Mouse (Mus musculus) left cerebral cortex, adult 2 months (tissue): Measurements from ENCODE around the gene Bnip3. TPM values are rescaled to one million over a fixed set of nuclear protein-coding genes. Genes with fewer than 3 reads are reported as not detected.

Source experiments
- DNase-seq, 2 experiments: peaks; one replicate each; pipeline ENCODE4 v3.0.0; 2021 to 2022; ENCODE audit warnings: low spot score in 2 of 2, mixed read lengths in 1 of 2; ENCODE audit errors: extremely low spot score in 1 of 2
- H3K27ac ChIP-seq: fragments of 200-600 bp; 2 replicates; pipeline ENCODE4 v1.8.1; 2022
- H3K4me3 ChIP-seq: fragments of 200-600 bp; 2 replicates; pipeline ENCODE4 v1.8.1; 2022
- CTCF ChIP-seq: fragments of 200-600 bp; IDR thresholded peaks from 2 replicates; pipeline ENCODE4 v1.8.1; 2022; ENCODE audit warnings: antibody characterized with exemption, mild to moderate bottlenecking, moderate library complexity
- intact Hi-C: fragments of 180-260 bp; cut with DNase I; formaldehyde crosslinking; loops from one replicate; pipeline ENCODE4 v1.15.1; 2025
- total RNA-seq, 2 experiments: library from RNA; stranded (reverse); gene quantifications; 2 replicates each; pipeline ENCODE4 v1.2.3; 2021

Gene Bnip3
- total RNA-seq, 2 experiments from 2014 or later, result 128 to 136 TPM

DNA sequence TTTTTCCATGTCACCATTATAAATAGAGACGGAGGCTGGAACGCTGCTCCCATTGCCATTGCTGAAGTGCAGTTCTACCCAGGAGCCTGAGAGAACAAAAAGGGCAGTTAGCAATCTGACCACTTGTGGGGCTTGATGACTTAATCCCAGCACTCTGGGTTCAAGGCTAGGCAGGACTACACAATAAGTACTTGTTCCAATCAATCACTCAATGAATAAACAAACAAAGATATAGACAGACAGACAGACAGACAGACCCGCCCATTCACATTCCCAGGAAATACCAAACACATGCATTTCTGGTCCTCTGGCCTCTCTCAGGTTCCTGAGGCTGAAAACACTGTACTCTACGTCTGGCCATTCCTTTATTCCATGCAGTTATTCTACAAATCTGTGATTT, 10.6 kb downstream of the Bnip3 start:
- DNase-seq, result no peak
- TF ChIP-seq CTCF, result no peak
- H3K27ac ChIP-seq, result no peak overlapping the region
- H3K4me3 ChIP-seq, result no peak overlapping the region
- intact Hi-C loops, result no loop called here

DNA sequence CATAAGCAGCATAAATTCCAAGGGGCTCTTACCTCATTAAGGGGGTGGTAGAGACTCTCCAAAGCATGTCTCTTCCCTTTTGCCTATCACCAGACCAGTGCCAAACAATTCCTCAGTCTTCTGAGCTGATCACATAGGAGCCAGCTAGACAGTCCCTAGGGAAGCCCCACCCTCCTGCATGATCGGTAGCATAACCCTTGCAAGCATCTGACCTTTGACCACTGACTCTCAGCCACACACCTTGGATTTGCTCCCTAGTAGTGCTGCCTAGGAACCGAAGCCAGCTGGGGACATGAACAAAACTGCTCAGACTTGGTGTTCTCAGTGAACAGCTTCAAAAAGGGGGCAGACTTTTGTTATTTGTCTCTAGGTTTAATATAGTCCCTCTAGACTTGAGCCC, 11.2 kb downstream of the Bnip3 start:
- Histone ChIP-seq H3K27ac (no peak overlapping the region), H3K4me3 (no peak overlapping the region)
- DNase-seq, result no peak
- intact Hi-C loops, result no loop called here
- no peak for TF ChIP-seq CTCF

DNA sequence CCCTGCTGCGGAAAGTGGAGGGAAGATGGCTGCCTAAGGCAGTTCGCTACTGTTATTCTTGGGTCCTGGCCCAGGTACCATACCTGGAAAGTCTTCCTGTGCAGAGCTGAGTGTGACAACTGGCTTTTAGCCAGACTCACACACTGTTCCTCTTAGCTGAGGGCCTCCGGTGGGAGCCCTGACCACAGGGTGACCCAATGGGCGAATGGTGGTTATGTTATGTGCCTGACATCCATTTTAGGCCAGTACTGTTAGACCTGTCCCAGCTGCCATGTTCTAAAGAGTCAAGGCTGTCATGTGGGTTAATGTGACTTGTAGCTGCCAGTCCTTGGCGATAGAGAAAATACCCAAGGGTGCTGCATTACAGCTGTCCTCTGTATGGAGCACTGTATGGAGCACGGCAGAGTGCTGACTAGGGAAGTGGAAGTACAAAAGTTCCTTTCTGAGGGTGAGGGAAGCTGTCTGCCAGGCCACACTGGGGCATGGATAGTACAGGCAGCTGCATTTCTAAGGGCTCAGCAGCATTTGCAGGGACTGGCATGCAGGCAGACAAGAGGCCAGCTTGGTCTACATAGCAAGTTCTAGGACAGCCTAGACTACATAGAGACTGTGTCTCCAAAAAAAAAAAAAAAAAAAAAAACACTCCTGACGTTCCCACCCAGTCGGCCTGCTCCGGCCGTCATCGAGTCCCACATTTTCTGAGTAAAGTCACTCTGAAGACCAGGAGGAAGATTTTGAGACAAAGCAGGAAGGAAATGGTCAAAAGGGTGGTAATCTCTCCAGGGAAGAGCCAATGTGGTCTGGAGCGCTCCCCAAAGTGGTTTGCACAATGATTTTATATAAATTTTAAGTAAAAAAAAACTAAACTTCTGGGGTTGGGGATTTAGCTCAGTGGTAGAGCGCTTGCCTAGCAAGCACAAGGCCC, 23.7 kb downstream of the Bnip3 start:
- no peak for TF ChIP-seq CTCF
- no peak overlapping the region for H3K4me3 ChIP-seq
- no peak for DNase-seq
- intact Hi-C loops, result no loop called here
- no peak overlapping the region for H3K27ac ChIP-seq

DNA sequence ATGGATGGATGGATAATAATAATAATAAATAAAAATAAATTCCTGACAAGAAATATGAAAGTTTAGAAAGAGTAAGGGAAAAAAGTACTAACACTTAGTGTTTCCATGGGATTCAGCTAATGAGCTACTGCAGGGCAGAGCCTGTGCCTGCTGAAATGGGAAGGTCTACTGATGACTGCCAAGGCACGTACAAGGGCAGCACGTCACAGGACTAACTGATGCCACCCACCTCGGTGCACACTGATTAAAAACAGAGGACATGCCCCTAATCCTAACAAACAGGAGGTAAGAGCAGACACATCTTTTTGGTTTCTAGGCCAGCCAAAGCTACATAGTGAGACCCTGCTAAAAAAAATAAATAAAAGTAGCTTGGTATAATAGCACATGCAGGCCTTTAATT, 25.6 kb downstream of the Bnip3 start:
- Histone ChIP-seq H3K4me3 (no peak overlapping the region), H3K27ac (no peak overlapping the region)
- TF ChIP-seq CTCF, result no peak
- DNase-seq, result no peak
- intact Hi-C loops, result no loop called here

DNA sequence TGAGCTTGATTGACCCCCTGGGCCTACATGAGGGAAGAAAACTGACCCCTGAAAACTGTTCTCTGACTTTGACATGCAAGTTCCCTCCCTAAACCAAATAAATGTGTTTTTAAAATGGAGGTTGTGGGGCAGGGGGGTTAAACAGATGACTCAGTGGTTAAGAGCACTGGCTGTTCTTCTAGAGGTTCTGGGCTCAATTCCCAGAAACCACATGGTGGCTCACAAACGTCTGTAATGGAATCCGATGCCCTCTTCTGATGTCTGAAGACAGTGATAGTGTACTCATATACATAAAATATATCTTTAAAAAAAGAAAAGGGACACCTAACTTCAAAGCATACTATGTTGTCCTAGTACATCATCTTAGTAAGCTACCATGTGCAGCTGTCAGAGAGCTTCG, 34.3 kb downstream of the Bnip3 start:
- no peak for TF ChIP-seq CTCF
- H3K27ac ChIP-seq, result no peak overlapping the region
- DNase-seq, result no peak
- H3K4me3 ChIP-seq, result no peak overlapping the region
- intact Hi-C loops, result no loop called here

DNA sequence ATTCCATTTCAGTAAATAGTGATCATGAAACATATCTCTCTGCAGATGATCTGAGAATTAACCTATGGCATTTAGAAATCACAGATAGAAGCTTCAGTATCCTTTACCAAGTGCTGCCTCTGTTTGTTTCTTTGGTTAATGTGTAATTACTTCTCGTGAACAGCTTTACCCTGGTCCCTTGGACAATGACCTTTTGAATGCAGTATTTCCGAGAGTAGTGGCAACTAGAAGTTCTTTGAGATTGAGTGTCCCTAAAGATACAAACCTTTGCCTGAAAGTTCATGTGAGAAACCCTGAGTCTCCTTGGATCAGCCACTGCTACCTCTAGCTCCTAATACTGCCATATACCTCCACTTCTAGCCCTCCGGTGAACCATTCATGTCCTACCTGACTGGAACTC, 36.4 kb downstream of the Bnip3 start:
- Histone ChIP-seq H3K27ac (no peak overlapping the region), H3K4me3 (no peak overlapping the region)
- intact Hi-C loops, result no loop called here
- no peak for TF ChIP-seq CTCF
- no peak for DNase-seq

DNA sequence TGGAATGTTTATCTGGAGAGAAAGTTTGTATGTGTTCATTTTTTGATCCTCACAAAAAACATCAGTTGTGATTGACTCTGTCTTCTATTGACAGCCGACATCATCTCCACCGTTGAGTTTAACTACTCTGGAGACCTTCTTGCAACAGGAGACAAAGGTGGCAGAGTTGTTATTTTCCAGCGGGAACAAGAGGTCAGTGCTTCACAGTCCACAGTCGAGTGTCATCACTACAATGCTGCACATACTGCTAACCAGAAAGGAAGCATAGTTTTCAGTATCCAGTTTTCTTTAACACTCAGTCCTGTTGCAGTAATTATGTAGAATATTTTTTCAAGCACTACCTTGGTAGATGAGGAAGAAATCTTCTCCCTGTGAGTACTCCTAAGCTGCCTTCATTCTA, 41.0 kb downstream of the Bnip3 start:
- no peak for TF ChIP-seq CTCF
- intact Hi-C loops, result no loop called here
- H3K27ac ChIP-seq, result no peak overlapping the region

DNA sequence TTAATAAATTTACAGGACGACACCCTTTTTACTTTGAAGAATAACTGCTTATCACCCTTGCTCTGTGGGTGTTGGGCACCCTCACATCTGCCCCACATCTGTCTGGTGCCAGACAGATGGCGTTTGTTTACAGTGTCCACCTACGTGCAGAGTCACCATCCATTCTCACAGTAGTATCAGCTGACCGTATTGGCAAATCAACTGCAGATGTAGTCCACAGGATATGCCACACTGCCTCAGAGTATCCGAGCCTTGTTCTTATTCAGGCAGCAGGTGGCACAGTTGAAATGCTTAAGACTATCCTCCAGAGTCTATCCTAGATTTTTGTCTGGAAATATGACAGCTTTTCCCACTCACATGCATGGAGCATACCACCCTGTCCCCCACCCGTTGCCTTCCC, 42.0 kb downstream of the Bnip3 start:
- no peak overlapping the region for H3K27ac ChIP-seq
- DNase-seq, result no peak
- no peak overlapping the region for H3K4me3 ChIP-seq
- no peak; the same call in 1 of the 2 replicates for TF ChIP-seq CTCF
- intact Hi-C loops, result no loop called here

More for the DNA sequence above, 41.0 kb downstream of the Bnip3 start:
- no peak overlapping the region for H3K4me3 ChIP-seq
- DNase-seq, result no peak

DNA sequence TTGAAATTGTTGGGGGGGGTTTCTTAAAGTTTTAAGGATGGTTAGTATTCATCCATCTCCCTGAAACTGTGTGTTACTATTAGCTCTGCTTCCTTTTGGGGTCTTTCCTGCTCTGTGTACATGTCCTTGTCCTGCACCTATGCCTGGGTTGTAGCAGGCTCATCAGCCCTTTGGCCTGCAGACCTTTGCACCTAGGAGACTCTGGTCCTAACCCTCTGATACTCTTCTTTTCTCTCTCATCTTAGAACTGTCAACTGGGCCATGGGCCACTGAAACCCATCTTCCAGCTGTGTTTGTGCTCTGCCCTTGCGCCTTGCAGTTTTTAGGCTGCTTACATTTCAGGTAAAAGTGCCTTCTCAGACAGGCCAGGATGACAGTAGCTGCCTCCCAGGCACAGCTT, 44.5 kb downstream of the Bnip3 start:
- TF ChIP-seq CTCF, result no peak
- no peak overlapping the region for H3K4me3 ChIP-seq
- no peak overlapping the region for H3K27ac ChIP-seq
- no peak for DNase-seq
- intact Hi-C loops, result no loop called here

DNA sequence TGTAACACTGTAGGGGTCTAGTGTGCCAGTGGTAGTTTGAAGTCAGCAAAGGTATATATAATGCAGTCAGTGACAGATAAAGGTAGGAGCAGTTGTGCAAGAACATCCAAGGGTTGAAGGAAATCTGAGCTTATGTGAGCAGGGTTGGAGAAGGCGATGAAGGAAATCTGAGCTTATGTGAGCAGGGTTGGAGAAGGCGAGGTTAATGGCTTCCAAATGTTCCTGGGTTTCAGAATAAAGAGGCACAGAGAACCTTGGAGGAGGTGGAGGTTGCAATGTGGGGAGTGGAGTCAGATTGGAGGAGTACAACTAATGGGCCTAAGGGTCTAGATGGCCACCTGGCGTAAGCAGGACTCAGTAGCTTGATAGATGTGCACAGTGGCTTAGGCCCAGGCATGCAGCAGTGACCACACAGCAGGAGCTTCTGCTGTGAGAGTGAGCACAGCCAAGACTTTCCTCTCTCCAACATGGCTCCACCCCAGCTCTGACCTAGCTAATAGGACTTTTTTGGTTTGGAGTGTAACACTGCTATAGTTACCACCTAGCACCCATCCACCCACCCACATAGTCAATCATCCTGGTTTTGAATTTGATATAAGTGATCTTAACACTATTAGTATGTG, 45.3 kb downstream of the Bnip3 start:
- no peak overlapping the region for H3K4me3 ChIP-seq
- TF ChIP-seq CTCF, result no peak
- H3K27ac ChIP-seq, result no peak overlapping the region
- DNase-seq, result no peak
- intact Hi-C loops, result no loop called here

DNA sequence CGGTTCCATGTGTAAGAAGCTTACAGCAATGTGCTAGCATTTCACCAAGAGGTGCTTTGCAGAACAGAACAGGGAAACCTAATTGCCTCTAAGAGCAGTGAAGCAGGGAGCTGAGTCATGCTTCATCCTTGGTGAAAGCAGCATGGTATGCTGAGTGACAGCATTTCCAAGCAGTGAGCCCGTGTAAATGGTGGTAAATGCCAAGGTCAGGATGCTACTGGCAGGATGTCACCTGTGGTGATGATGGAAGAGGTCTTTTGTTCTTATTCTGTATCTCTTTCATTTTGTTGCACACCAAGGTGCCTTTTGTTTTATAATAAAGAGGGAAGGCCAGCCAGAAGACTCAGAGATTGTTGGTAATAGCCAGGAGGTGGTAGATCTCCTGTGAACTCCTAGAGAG, 52.6 kb downstream of the Bnip3 start:
- no peak for DNase-seq
- intact Hi-C loops, result no loop called here
- H3K27ac ChIP-seq, result no peak overlapping the region; the same call in 1 of the 2 replicates
- no peak for TF ChIP-seq CTCF
- no peak overlapping the region for H3K4me3 ChIP-seq

DNA sequence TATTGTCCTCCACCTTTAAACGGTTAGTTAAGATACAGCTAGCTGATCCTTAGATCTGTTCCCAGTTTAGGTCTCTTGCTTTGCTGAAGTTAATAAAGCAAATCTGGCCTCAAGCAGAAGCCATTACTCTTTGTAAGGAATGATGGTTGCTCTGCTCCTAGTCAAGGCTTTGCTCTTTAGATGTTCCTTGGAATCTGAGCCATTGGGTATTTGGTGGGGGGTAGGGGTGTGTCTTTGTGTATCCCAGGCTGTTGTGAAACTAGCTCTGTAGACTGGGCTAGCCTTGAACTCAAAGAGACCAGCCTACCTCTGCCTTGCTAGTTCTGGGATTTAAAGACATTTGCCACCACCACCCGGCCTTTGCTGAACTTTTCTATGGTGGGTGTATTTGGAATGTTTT, 55.1 kb downstream of the Bnip3 start:
- Histone ChIP-seq H3K27ac (no peak overlapping the region), H3K4me3 (no peak overlapping the region)
- intact Hi-C loops, result no loop called here
- no peak for TF ChIP-seq CTCF
- no peak for DNase-seq
